Comparison of ENCODE assay signal across 8 mouse cellular contexts in the genomic region with DNA sequence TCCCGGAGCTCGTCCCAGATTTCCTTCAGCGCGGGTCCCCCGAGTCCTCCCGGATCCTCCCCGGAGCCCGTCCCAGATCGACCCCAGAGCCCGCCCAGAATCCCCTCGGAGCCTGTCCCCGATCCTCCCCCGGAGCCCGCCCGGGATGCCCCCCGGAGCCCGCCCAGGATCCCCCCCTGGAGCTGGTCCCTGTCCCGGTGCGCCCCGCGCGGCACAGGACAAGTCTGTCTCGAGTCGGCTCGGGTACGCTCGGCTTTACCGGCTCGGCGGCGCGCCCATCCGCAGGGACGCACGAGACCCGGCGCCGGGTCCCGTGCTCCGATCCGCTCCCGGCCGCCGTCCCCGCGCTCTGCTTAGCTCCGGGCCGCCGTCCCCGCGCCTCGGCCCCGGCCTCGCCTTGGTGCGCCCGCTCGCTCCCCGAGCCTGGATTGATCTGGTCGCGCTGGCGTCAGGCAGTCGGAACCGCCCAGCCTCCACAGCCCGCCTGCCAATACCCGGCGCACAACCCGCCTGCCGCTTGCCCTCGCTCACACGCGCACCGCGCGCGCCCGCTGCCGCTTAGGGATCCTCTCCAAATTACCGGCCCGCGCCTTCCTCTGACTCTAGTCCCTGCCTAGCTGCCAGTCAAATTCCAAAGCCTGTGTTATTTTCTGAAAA. TPM values are rescaled to one million over a fixed set of nuclear protein-coding genes. Genes with fewer than 3 reads are reported as not detected.
DNase-seq lines count a peak whose midpoint lies in the region; ATAC-seq lines count a peak whose summit lies in the region.

A gene (minus strand): TSS at position 525 of the 657 bp plus-strand sequence.

- H3K4me1 ChIP-seq in limb, embryonic 10.5 days: peaks cover 27% of the 10 kb centered on the region
- peaks cover 28% of the 10 kb centered on the region for H3K4me1 ChIP-seq in midbrain, embryonic 12.5 days

- peak; percentile 92 for ATAC-seq in midbrain, embryonic 12.5 days (ENCODE audit: low FRiP score, low read depth)
- ATAC-seq in erythroid progenitor cell, adult 5-6 weeks (replicated peaks; ENCODE audit: low FRiP score, poor library complexity, severe bottlenecking): no peak

- H3K9me3 ChIP-seq in limb, embryonic 10.5 days (replicated peaks): no peaks in the 10 kb centered on the region
- no peaks in the 10 kb centered on the region for H3K9me3 ChIP-seq in midbrain, embryonic 12.5 days

- peak; percentile 98 for DNase-seq in adrenal gland, adult 2 months
- peak; percentile 96 for DNase-seq in embryo, embryonic 9.5 days (ENCODE audit: extremely low spot score)
- peak; percentile 100 for DNase-seq in heart, adult 11 months
- peak; percentile 96 for DNase-seq in kidney, adult 18-20 months
- DNase-seq in limb, embryonic 10.5 days (ENCODE audit: low spot score): peak; percentile 98
- DNase-seq in skeletal muscle tissue, adult 2 months (ENCODE audit: low read depth, low spot score): peak; percentile 79

- peak within 1 kb of the TSS; percentile 92 for H3K9ac ChIP-seq in midbrain, embryonic 12.5 days (replicated peaks)

- H3K27ac ChIP-seq in limb, embryonic 10.5 days: peak within 1 kb of the TSS; percentile 99
- H3K27ac ChIP-seq in midbrain, embryonic 12.5 days (replicated peaks): peak within 1 kb of the TSS; percentile 95

- H3K4me2 ChIP-seq in midbrain, embryonic 12.5 days (replicated peaks): peak within 1 kb of the TSS; percentile 60

- under 1% methylated on average over 69 of the region's 80 CpGs for WGBS in limb, embryonic 10.5 days
- under 1% methylated on average over 72 of the region's 80 CpGs for WGBS in midbrain, embryonic 12.5 days

- no peaks in the 10 kb centered on the region for H3K27me3 ChIP-seq in limb, embryonic 10.5 days (ENCODE audit: low read depth, poor library complexity, severe bottlenecking)
- H3K27me3 ChIP-seq in midbrain, embryonic 12.5 days: no peaks in the 10 kb centered on the region

- H3K36me3 ChIP-seq in limb, embryonic 10.5 days: peaks cover 9% of the 10 kb centered on the region
- no peaks in the 10 kb centered on the region for H3K36me3 ChIP-seq in midbrain, embryonic 12.5 days

- H3K4me3 ChIP-seq in limb, embryonic 10.5 days: peak within 1 kb of the TSS; percentile 94
- H3K4me3 ChIP-seq in midbrain, embryonic 12.5 days: peak within 1 kb of the TSS; percentile 80

RNA-seq across cellular contexts. Expression of the gene that starts here (rescaled TPM):
- 10 to 100 TPM; 24.2 to 30.4 TPM for total RNA-seq in adrenal gland, adult 2 months (2021)
- 41.3 and 45.2 TPM in 2 replicates for polyA plus RNA-seq in adrenal gland, adult 2 months (2012; rRNA removed)
- 37.0 and 39.6 TPM in 2 replicates for polyA plus RNA-seq in limb, embryonic 10.5 days (2016; fragmentation: Nextera tagmentation; extraction: Ambion mirVana)
- polyA plus RNA-seq in midbrain, embryonic 12.5 days (2016; fragmentation: Nextera tagmentation; extraction: Ambion mirVana): 64.3 and 70.6 TPM in 2 replicates
- 1.1 TPM in 1 of 2 replicates, not detected in the other for total RNA-seq in erythroid progenitor cell, adult 5-6 weeks (2015; ENCODE audit: low replicate concordance)
- 1.2 TPM in 2 replicates for total RNA-seq in erythroid progenitor cell, adult 5-6 weeks (2017; ENCODE audit: low replicate concordance)

Comparison
In these comparisons a context has a peak if more than half of its experiments do, and no peak if none do; other contexts are left out.
1. RNA of the gene that starts here (total RNA-seq): 24.2 to 30.4 TPM in adrenal gland, adult 2 months; 1.1 to 1.2 TPM in erythroid progenitor cell, adult 5-6 weeks; every median in the first group is over 10 times any median in the second.
2. Peak in every context shown above with its lines, with median percentiles within 50 percentile points of each other: DNase-seq.